Mouse (Mus musculus) heart, adult 2 months (tissue): ENCODE results near the gene Ldb1.

Experiments used
- CTCF ChIP-seq: fragments of 200-600 bp; IDR thresholded peaks from 2 replicates; pipeline ENCODE4 v1.8.1; 2022; ENCODE audit warnings: antibody characterized with exemption, mild to moderate bottlenecking, moderate library complexity
- EP300 ChIP-seq: fragments of 200-500 bp; IDR thresholded peaks from 2 replicates; pipeline ENCODE4 v1.6.1; 2011; ENCODE audit warnings: low read depth, low read length, control low read depth; ENCODE audit not compliant: insufficient read depth
- POLR2A ChIP-seq: fragments of 200-500 bp; IDR thresholded peaks from 2 replicates; pipeline ENCODE4 v1.6.1; 2011; ENCODE audit warnings: mild to moderate bottlenecking, low read depth, low read length, control low read depth; ENCODE audit not compliant: insufficient read depth

DNA sequence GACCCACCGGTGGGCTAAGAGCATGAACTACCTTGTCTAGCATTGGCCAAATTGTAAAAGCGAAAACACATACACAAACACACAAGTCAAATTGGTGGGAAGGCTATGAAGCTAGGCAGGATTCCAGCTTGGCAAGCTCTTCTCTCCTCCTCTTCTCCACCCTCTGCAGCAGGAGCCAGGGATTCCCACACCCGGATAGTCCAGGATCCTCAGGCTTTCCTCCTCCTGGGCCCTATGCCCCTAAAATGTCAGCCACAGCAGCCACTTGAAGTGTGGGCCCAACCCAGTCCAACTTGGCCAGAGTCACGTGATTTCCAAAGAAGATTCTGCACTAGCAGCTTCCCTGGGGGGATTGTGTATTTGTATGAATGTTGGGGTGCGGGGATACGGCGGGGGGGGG is 1.6 kb downstream of the Ldb1 start:
- TF ChIP-seq POLR2A = no peak
- TF ChIP-seq CTCF = no peak
- TF ChIP-seq EP300 = no peak
